ENCODE assay signal across 20 mouse cellular contexts in the genomic region with DNA sequence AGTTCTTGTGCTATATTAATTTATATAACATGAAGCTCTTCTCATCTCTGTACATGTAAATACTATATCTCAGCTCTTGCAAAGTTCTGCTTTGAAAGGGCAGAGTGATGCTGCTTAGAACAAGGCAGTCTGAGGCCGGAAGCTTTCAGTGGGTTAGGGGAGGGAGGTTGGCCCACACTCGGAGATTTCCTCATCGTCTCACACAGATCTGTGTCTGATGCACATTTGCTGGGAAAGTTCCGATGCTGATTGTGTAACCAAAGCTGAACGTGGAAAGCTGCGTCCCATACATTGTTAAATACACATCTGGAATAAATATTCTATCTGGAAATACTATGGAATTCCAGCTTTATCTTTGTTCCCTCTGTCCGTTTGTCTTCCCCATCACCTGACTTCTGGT. TPM values are rescaled to one million over a fixed set of nuclear protein-coding genes. Genes with fewer than 3 reads are reported as not detected.
"Had no signal": no experiment of that assay in that cellular context is flagged by ENCODE, and none has a peak within 500 bp of the region (broad histone marks: within the 10 kb centered on the region; RNA-seq: fewer than 3 reads in every experiment).

No protein-coding gene starts in this region.

- H3K36me3 ChIP-seq: lung, embryonic 15.5 days; midbrain, embryonic 13.5 days; midbrain, embryonic 15.5 days; neural tube, embryonic 12.5 days; stomach, embryonic 15.5 days had no signal

- H3K4me3 ChIP-seq: lung, embryonic 15.5 days; megakaryocyte, embryonic 14.5 days; midbrain, embryonic 13.5 days; midbrain, embryonic 15.5 days; neural tube, embryonic 12.5 days; stomach, embryonic 15.5 days had no signal

- H3K27me3 ChIP-seq: lung, embryonic 15.5 days; megakaryocyte, embryonic 14.5 days; neural tube, embryonic 12.5 days; stomach, embryonic 15.5 days had no signal

- H3K27ac ChIP-seq: liver, embryonic 14.5 days; lung, embryonic 15.5 days; macrophage; midbrain, embryonic 13.5 days; midbrain, embryonic 15.5 days; neural tube, embryonic 12.5 days; stomach, embryonic 15.5 days; stomach, postnatal 0 days had no signal

- H3K4me2 ChIP-seq: lung, embryonic 15.5 days; midbrain, embryonic 11.5 days; midbrain, embryonic 13.5 days; midbrain, embryonic 15.5 days; neural tube, embryonic 12.5 days; stomach, embryonic 15.5 days had no signal

- DNase-seq: lung, postnatal 10 days; right cerebral cortex, postnatal 14 days; thymus, adult 2 months; thymus, postnatal 25 days; thymus, postnatal 4 days had no signal

- H3K9me3 ChIP-seq: lung, embryonic 15.5 days; midbrain, embryonic 13.5 days; midbrain, embryonic 15.5 days; neural tube, embryonic 12.5 days; stomach, embryonic 15.5 days had no signal

- H3K9ac ChIP-seq: liver, embryonic 14.5 days; lung, embryonic 15.5 days; midbrain, embryonic 13.5 days; midbrain, embryonic 15.5 days; stomach, embryonic 15.5 days had no signal

- ATAC-seq: midbrain, embryonic 13.5 days; midbrain, embryonic 15.5 days had no signal

- H3K4me1 ChIP-seq: lung, embryonic 15.5 days; megakaryocyte, embryonic 14.5 days had no signal

RNA-seq across cellular contexts. Expression of gene Igfbp1, which starts 4.6 kb away (rescaled TPM):
- polyA plus RNA-seq: macrophage; midbrain, embryonic 15.5 days; midbrain, postnatal 0 days; neural tube, embryonic 14.5 days; spleen, adult 2 months; urinary bladder, adult 2 months had no signal

RNA-seq across cellular contexts. Expression of gene Igfbp3, which starts 11.5 kb away (rescaled TPM):
- polyA plus RNA-seq: macrophage had no signal

RNA-seq across cellular contexts. Expression of gene Gm11985, which starts 13.8 kb away (rescaled TPM):
- polyA plus RNA-seq: liver, embryonic 14.5 days; liver, embryonic 16.5 days; lung, embryonic 15.5 days; macrophage; midbrain, embryonic 11.5 days; midbrain, embryonic 13.5 days; midbrain, embryonic 15.5 days; midbrain, postnatal 0 days; neural tube, embryonic 12.5 days; spleen, adult 2 months; stomach, embryonic 15.5 days; stomach, postnatal 0 days; thymus, adult 2 months; urinary bladder, adult 2 months had no signal
